Mouse (Mus musculus): ENCODE data around the gene Macf1.
A peak's percentile ranks its signal among the peaks of the same experiment; 100 is the strongest.
"Not testable (repeated sequence)": the region's sequence is repeated elsewhere in the genome, so short reads cannot be mapped to it uniquely, and the experiment has no call there.

Gene Macf1

DNA sequence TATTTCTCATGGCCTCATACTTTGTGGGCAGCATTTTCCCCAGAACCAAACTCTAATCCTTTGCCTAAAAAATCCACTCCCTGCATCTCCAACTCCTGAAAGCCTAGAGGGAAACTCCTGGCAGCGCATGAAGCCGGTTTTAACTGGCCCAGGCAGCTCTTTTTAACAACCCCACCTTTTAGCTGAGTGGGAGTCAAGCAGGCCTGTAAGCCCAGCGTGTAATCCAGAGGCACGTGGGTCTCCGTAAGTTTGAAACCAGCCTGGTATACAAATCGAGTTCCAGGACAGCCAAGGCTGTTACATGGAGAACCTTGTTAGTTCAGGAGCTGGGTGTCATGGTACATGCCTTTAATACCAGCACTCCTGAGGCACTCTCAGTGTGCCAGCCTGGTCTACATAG, 14.5 kb downstream of the Macf1 start:
- DNase-seq (ENCODE audit: low spot score), result no peak

DNA sequence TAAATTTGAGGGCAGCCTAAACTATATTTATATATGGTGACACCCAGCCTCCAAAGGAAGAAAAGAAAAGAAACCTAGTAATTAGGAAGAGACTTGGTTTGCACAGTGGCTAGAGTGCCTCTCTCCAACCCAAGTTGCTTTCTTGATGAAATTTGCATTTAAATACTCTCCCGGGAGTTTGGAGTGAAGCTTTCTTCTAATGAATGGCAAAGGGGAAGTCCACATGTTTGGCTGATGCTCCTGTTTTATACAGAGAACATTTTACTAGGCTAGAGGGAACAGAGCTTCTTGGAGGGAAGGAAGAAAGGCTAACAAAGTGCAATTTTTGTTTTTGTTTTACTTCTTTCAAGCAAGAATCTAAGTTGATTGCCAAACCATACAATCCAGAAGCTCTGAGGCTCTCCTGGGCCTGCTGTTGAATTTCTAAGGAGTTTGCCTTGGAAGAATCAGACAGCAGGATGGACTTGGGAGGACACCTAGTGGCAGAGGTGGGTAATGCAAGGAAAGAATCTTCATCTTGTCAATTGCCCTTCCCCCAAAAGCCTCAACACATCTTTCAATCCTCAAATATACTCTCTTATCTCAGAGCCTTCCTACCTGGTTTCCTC, 16.8 kb downstream of the Macf1 start:
- peak; percentile 81 for DNase-seq (ENCODE audit: low spot score)

- DNase-seq (ENCODE audit: low spot score), result no peak
Observed at GRCm38 (mm10) chr4:123666517-123666916, 17.6 kb downstream of the Macf1 start.

DNA sequence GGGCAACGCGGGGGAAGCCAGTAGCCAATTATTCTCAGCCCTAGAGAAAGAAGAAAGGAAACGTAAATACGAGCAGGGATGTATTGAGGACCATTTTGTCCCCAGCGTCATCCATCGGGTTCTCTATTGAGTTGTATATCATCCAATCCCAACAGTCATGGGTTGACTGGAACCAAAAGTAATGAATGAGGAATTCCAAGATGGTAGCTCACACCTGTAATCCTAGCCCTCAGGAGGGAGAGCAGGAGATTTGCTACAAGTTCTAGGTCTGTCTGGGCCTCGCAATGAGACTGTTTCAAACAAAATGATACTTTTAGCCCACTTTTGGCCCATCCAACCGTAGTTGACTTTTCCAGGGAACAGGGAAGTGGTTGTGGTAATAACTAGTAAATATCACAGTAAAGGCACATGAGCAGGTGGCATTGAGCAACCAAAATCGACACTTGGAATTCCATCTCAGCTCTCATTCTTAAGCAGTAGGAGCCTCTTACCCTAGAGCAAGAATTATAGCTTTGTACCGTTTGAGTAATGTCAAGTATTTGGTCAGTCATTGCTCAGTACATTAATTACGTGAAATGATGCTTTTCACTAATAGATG, 18.4 kb downstream of the Macf1 start:
- no peak for DNase-seq (ENCODE audit: low spot score)

GRCm38 (mm10) chr4:123664951-123665661, 19.1 kb downstream of the Macf1 start:
- DNase-seq (ENCODE audit: low spot score), result peak; percentile 28

DNA sequence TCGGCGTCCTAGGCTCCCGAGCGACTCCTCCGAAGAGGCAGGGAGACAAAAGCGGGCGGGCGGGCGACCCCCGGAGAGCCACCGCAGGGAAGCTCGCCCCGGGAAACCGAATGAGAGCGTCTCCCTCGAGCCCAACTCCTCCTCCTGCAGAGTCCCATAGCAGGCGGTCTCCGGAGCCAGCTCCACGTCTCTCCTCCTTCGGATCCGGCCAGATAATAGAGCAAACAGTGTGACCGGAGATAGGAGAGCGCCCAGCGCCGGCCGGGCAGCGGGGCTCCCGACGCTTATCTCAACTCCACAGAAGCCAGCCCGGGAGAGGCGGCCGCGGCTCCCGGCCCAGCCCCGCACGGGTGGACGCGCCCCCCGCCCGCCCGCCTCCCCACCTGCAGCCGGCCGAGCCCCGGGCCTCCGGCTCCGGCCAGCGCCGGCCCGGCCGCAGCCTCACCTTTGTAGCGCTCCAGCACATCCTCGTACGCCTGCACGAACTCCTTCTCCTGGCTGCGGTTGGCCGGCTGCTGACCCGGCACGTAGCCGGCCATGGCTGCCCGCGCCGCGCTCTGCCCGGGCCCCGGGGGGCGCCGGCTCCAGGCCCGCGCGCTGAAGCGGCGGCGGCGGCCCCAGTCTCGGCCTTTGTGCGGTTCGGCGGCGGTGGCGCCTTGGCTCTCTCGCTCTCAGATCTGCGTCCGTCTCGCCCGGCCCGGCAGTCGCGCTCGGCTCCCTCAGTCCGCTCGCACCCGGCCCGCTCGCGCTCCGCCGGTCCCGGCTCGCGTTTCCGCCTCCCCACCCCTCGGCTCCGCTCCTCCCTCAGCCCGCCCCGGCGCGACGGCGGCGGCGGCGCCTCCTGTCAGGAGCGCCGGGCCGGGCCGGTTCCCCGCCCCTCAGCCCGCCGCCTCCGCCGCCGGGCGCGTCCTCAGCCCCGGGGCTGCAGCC, 19.9 kb downstream of the Macf1 start:
- peak; percentile 77 for DNase-seq (ENCODE audit: low spot score)

DNA sequence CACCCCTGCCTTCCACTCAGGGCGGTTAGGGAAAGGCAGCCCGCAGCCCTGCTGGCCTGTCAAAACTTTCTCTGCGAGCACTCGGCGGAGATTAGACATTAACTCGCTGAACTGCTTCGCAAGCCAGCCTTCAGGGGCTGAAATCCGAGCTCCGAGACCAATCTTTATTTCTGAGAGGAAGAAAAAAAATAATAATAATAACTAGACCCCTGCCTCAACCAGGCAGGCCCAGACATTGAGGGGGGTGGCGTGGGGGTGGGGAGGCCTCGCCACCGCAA, 20.5 kb downstream of the Macf1 start:
- DNase-seq (ENCODE audit: low spot score), result peak; percentile 34

DNA sequence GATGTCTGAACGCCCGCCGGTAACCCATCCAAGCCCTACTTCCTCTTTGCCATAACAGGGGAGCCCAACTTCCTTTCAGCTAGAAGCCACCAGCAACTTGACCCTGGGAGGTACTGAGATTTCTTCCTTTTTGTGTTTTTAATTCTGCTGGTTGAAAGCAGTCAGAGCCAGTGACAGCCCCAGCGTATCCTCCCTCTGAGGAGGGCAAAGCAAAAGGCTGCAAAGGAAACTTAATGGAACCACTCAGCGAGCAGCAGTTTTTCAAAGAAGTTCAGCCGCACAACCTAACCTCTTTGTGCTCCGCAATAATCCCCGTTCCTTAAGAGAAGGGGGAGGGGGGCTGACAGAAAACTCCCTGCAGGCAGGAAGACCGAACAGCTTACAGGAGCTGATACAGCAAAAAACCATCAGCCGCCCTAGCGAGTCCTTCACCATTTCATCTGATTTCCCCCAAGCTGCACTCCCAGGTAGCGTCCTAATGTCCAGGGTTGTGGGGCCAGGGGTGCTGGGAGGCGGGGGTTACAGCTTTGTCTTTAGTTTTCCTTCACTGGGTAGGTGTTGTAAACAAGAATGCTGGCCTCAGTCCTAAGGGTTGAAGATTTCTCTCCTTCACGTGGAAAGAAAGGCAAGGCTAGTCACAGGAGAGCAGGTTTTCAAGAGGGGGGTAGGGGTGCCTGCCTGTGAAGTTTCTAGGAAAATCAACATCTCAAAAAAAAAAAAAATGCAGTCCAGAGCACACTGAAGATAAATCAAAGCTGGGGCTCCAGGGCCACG, 21.1 kb downstream of the Macf1 start:
- no peak for DNase-seq (ENCODE audit: low spot score)

DNA sequence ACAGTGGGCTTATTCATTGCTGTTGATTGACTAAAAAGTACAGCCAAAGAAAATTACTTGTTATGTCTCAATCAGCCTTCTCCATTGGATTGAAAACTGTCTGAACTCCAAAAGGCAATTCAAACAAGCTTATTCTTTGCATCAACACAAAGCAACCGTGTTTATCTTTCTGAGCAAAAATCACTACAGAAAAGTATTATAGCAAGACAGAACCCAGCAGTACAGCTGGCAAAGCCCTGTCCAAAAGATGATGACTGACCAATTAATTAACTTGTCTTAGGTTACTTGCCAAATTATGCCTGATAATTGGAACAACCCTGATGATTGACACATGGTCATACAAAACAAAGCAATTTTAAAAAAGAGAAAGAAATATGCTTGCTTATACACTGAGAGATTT, 26.0 kb downstream of the Macf1 start:
- DNase-seq (ENCODE audit: low spot score), result no peak

DNA sequence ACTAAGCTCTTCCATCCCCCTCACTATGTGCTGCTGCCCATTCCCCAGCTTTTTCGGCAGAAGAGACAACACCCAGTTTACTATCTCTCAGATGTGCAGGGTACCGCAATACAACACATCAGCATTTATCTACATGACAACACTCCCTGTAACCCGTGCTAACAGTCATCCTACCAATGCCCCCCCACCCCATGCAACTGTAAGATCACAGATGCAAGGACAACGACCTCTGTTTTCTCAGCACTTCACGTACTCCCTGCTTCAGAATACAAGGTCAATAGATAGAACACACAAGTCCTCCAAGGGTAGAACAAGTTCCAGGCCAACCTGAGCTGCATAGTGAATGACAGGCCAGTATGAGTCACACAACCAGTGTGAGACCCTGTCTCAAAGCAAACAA, 28.9 kb downstream of the Macf1 start:
- no peak for DNase-seq (ENCODE audit: low spot score)

DNA sequence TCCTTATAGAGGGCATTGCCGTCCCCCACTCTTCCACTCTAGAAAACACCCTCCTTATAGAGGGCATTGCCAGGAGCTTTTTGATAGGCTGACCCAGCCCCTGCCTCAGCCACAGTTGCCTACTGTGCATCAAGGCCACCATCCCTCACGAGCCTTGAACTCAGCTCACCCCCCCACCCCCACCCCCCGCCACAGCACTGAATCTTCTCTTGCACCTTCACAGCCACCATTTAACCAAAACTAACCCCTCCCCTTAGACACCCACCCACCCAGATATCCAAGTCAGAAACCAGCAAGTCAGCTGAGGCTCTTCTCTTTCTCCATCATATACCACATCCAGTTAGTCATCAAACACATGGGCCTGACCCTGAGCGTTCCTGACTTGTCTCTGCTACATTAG, 29.6 kb downstream of the Macf1 start:
- DNase-seq (ENCODE audit: low spot score), result no peak

GRCm38 (mm10) chr4:123653446-123653845, 30.7 kb downstream of the Macf1 start:
- not testable (repeated sequence) for DNase-seq (ENCODE audit: low spot score)

DNA sequence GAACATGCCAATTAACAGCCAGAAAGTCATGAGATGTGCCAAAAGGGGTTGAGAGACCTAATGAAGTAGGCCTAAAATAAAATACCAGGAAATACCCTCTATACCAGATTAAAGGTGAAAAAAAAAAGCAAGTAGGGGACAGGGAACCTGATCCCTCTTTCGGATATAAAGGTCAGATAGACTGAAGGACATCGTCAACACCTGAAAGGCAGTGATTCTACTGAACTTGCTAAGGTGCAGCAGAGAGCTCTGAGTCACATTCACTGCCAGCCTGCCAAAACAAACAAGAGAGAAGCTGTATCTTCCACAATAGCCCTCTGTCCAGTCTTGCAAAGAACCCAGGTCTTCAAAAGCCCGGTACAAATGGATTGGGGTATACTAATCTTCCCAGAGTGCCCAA, 32.0 kb downstream of the Macf1 start:
- DNase-seq (ENCODE audit: low spot score), result peak; percentile 22

GRCm38 (mm10) chr4:123649131-123649530, 35.0 kb downstream of the Macf1 start:
- no peak for DNase-seq (ENCODE audit: low spot score)

GRCm38 (mm10) chr4:123647668-123648067, 36.5 kb downstream of the Macf1 start:
- no peak for DNase-seq (ENCODE audit: low spot score)

DNA sequence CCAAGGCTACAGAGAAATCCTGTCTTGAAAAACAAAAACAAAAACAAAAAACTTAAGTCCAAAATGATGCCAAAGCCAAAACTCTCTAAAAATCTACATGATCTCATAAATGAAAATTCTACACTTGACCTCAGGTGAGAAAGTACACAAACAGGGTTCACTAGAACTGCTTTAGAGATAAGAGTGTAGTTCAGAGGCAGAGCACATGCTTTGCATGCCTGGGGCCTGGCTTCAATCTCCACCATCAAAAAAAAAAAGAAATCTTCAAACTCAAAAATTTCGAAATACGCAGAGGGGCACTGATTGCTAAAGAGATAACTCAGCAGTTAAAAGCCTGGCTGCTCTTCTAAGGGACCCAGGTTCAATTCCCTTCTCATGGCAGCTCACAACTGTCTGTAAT, 37.1 kb downstream of the Macf1 start:
- DNase-seq (ENCODE audit: low spot score), result no peak

GRCm38 (mm10) chr4:123645246-123645845, 38.8 kb downstream of the Macf1 start:
- DNase-seq (ENCODE audit: low spot score), result no peak

- no peak for DNase-seq (ENCODE audit: low spot score)
Observed at GRCm38 (mm10) chr4:123643561-123643960, 40.6 kb downstream of the Macf1 start.

DNA sequence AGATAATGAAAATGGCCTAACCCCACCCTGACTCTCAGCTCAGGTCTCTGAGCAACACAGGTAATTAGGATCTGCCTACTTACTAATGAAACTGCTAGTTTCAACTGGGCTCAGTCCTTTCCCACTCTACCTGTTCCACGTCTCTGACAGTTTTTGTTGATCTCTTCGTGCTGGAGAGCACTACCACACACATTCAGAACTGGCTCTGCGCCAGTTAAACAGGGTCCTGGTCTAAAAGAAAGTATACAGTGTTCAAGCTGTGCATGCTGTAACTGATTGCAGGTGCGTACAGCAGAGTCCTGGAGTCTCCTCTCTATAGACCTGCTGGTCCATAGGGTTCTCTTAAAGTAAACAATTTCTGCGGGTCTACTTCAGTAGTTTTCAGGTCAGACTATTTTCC, 41.3 kb downstream of the Macf1 start:
- no peak for DNase-seq (ENCODE audit: low spot score)

DNA sequence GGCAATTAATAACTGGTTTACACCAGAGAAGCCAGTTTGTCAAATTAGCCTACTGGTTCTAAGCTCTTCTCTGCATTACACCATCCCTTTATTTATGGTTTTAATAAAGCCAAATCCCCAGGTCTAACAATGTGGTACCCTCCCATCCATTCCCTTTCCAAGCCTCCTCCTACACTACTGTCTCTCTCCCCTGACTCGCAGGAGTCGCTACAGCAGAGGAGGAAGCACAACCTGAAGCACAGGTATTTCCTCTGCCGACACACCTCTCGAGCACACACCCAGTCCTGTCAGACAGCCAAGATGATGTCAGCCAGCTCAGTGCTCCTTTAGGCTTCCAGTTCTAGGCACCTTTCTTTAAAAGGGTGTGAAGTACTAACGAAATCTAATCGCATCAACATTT, 47.0 kb downstream of the Macf1 start:
- DNase-seq (ENCODE audit: low spot score), result peak; percentile 72

DNA sequence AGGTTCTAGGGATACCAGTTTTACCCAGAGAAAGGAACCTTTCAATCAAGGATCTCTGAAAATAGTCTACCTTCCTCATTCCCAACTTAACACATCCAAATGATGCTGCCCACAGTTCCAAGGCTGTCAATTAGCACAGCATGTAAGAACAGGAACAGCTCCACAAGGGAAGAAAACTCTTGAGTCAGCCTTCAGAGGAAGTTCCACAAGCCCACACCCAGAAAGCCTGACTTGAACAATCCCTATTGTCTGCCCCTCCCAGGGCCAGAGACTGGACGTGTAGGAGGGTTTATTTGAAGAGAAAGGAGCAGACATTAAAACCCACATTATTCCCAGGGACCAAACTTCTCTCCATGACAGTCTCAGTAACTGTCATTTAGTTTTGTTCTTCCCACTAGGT, 48.7 kb downstream of the Macf1 start:
- DNase-seq (ENCODE audit: low spot score), result no peak

GRCm38 (mm10) chr4:123634436-123634835, 49.7 kb downstream of the Macf1 start:
- no peak for DNase-seq (ENCODE audit: low spot score)
